Mouse (Mus musculus) neural tube, embryonic 14.5 days (tissue): Measurements from ENCODE around the gene Taf6l. TPM values are rescaled to one million over a fixed set of nuclear protein-coding genes. Genes with fewer than 3 reads are reported as not detected.
"Not testable (repeated sequence)": the region's sequence is repeated elsewhere in the genome, so short reads cannot be mapped to it uniquely, and the experiment has no call there.

ENCODE experiments used
- ATAC-seq: fragments of 200-750 bp; cut with Nextera tagmentation; 2 replicates; pipeline ENCODE4 v1.8.0; 2017; ENCODE audit warnings: low read depth, mild to moderate bottlenecking, moderate TSS enrichment, moderate library complexity
- H3K27ac ChIP-seq: fragments of 300-500 bp; sonication (generic); 2 replicates; pipeline ENCODE4 v1.5.1; 2014; ENCODE audit warnings: low read depth, mild to moderate bottlenecking, control low read depth, low read length, moderate library complexity, mixed read lengths
- H3K27me3 ChIP-seq: fragments of 300-500 bp; sonication (generic); 2 replicates; pipeline ENCODE4 v1.6.1; 2014; ENCODE audit warnings: low read length; ENCODE audit not compliant: control insufficient read depth, insufficient read depth
- H3K36me3 ChIP-seq: fragments of 300-500 bp; sonication (generic); 2 replicates; pipeline ENCODE4 v1.6.1; 2014; ENCODE audit warnings: low read length, mixed read lengths; ENCODE audit not compliant: control insufficient read depth, insufficient read depth
- H3K4me1 ChIP-seq: fragments of 300-500 bp; sonication (generic); 2 replicates; pipeline ENCODE4 v1.6.1; 2014; ENCODE audit warnings: low read length; ENCODE audit not compliant: control insufficient read depth, insufficient read depth
- H3K4me2 ChIP-seq: fragments of 300-500 bp; sonication (generic); 2 replicates; pipeline ENCODE4 v1.6.1; 2014; ENCODE audit warnings: mild to moderate bottlenecking, low read depth, low read length, control low read depth
- H3K4me3 ChIP-seq: fragments of 300-500 bp; sonication (generic); 2 replicates; pipeline ENCODE4 v1.5.1; 2014; ENCODE audit warnings: low read depth, low read length, control low read depth, mixed read lengths
- H3K9ac ChIP-seq: fragments of 300-500 bp; sonication (generic); replicated peaks from 2 replicates; pipeline ENCODE4 v1.6.1; 2014; ENCODE audit warnings: low read depth, mild to moderate bottlenecking, control low read depth, low read length, mixed read lengths
- H3K9me3 ChIP-seq: fragments of 300-500 bp; sonication (generic); 2 replicates; pipeline ENCODE4 v1.6.1; 2016; ENCODE audit warnings: low read length; ENCODE audit not compliant: control insufficient read depth
- WGBS: fragments of 180-500 bp; shearing (Covaris S2); extraction: QIAGEN DNeasy Blood & Tissue Kit; methylation state at CpG from one replicate; pipeline ENCODE4 v1.1.7; 2014; 5-methylcytosine and 5-hydroxymethylcytosine counted together
- polyA plus RNA-seq: library from polyadenylated mRNA; unstranded; fragments of >200 nt; fragmentation: Nextera tagmentation; extraction: Ambion mirVana; gene quantifications from 2 replicates; pipeline ENCODE4 v1.2.1, GENCODE M21; 2014

Taf6l gene
- polyA plus RNA-seq, 1 experiment from 2014 or later = 19.0 TPM

- Histone ChIP-seq H3K4me2 (peak overlapping the region; percentile 95), H3K4me1 (peaks cover 8% of the 10 kb centered on the region; the same call in 1 of the 2 replicates), H3K9ac (peak overlapping the region; percentile 68), H3K27me3 (no peaks in the 10 kb centered on the region), H3K4me3 (peak overlapping the region; percentile 83), H3K9me3 (no peaks in the 10 kb centered on the region), H3K36me3 (peaks cover 12% of the 10 kb centered on the region; the same call in 1 of the 2 replicates), H3K27ac (peak overlapping the region; percentile 60; the same call in 1 of the 2 replicates)
- peak; percentile 29 for ATAC-seq
- WGBS = 3% methylated on average over 11 of the region's 11 CpGs
Observed at GRCm38 (mm10) chr19:8736160-8736467, 50.1 kb downstream of the Taf6l start.

GRCm38 (mm10) chr19:8735389-8736159 is 50.6 kb downstream of the Taf6l start, which contains the start of gene Wdr74:
Wdr74 (plus strand) TSS chr19:8735827.
- peak within 1 kb of the TSS; percentile 83 for H3K4me3 ChIP-seq
- peaks cover 10% of the 10 kb centered on the region; the same call in 1 of the 2 replicates for H3K36me3 ChIP-seq
- under 1% methylated on average over 32 of the region's 32 CpGs for WGBS
- peak within 1 kb of the TSS; percentile 95 for H3K4me2 ChIP-seq
- H3K27me3 ChIP-seq = no peaks in the 10 kb centered on the region
- peaks cover 4% of the 10 kb centered on the region; the same call in 1 of the 2 replicates for H3K4me1 ChIP-seq
- H3K27ac ChIP-seq = peak within 1 kb of the TSS; percentile 60
- peak within 1 kb of the TSS; percentile 68 for H3K9ac ChIP-seq
- peak; percentile 93 for ATAC-seq
- no peaks in the 10 kb centered on the region for H3K9me3 ChIP-seq

- Histone ChIP-seq H3K4me1 (peaks cover 4% of the 10 kb centered on the region; the same call in 1 of the 2 replicates), H3K27ac (no peak overlapping the region), H3K4me2 (no peak overlapping the region), H3K4me3 (no peak overlapping the region), H3K36me3 (peaks cover 3% of the 10 kb centered on the region; the same call in 1 of the 2 replicates), H3K27me3 (no peaks in the 10 kb centered on the region), H3K9me3 (no peaks in the 10 kb centered on the region), H3K9ac (no peak overlapping the region)
- 85% methylated on average over 3 of the region's 3 CpGs for WGBS
- no peak for ATAC-seq
Observed at GRCm38 (mm10) chr19:8734334-8734733, 51.9 kb downstream of the Taf6l start.

- WGBS = 47% methylated on average over 3 of the region's 3 CpGs
Observed at GRCm38 (mm10) chr19:8728335-8729099, 57.7 kb downstream of the Taf6l start.

GRCm38 (mm10) chr19:8727495-8728114 is 58.6 kb downstream of the Taf6l start:
- no peaks in the 10 kb centered on the region for H3K27me3 ChIP-seq
- H3K4me3 ChIP-seq = no peak overlapping the region
- H3K4me1 ChIP-seq = peaks cover 15% of the 10 kb centered on the region
- no peak overlapping the region for H3K9ac ChIP-seq
- no peaks in the 10 kb centered on the region for H3K9me3 ChIP-seq
- H3K36me3 ChIP-seq = peaks cover 21% of the 10 kb centered on the region
- 29% methylated on average over 5 of the region's 5 CpGs for WGBS
- ATAC-seq = no peak
- H3K4me2 ChIP-seq = no peak overlapping the region
- H3K27ac ChIP-seq = no peak overlapping the region

More at GRCm38 (mm10) chr19:8728335-8729099, 57.7 kb downstream of the Taf6l start:
- peaks cover 15% of the 10 kb centered on the region for H3K4me1 ChIP-seq
- H3K9ac ChIP-seq, H3K4me3 ChIP-seq, H3K27me3 ChIP-seq, ATAC-seq, H3K27ac ChIP-seq, H3K4me2 ChIP-seq, H3K9me3 ChIP-seq: not testable (repeated sequence)
- peaks cover 21% of the 10 kb centered on the region for H3K36me3 ChIP-seq

- no peak for ATAC-seq
- Histone ChIP-seq H3K4me1 (peaks cover 23% of the 10 kb centered on the region), H3K27ac (no peak overlapping the region), H3K4me2 (no peak overlapping the region), H3K27me3 (no peaks in the 10 kb centered on the region), H3K4me3 (no peak overlapping the region), H3K36me3 (peaks cover 21% of the 10 kb centered on the region), H3K9me3 (no peaks in the 10 kb centered on the region), H3K9ac (no peak overlapping the region)
- 18% methylated on average over 3 of the region's 3 CpGs for WGBS
Observed at GRCm38 (mm10) chr19:8726609-8727390, 59.4 kb downstream of the Taf6l start.

GRCm38 (mm10) chr19:8725081-8725613 is 61.1 kb downstream of the Taf6l start:
- H3K9ac ChIP-seq = peak overlapping the region; percentile 90; the same call in 1 of the 2 replicates
- no peaks in the 10 kb centered on the region for H3K27me3 ChIP-seq
- peak overlapping the region; percentile 86 for H3K4me3 ChIP-seq
- H3K4me1 ChIP-seq = peaks cover 27% of the 10 kb centered on the region
- ATAC-seq = no peak
- no peak overlapping the region for H3K27ac ChIP-seq
- 51% methylated on average over 4 of the region's 4 CpGs for WGBS
- H3K4me2 ChIP-seq = peak overlapping the region; percentile 72
- H3K36me3 ChIP-seq = peaks cover 21% of the 10 kb centered on the region
- no peaks in the 10 kb centered on the region for H3K9me3 ChIP-seq
